Mouse (Mus musculus) heart, postnatal 0 days (tissue): ENCODE measurements at regions not wholly inside any gene's neighbourhood (a gene's known extent, or its start where the extent isn't known, plus 50 kb on each side); places are given as distances from the start of the nearest gene placed in this dataset.
"Not testable (repeated sequence)": the region's sequence is repeated elsewhere in the genome, so short reads cannot be mapped to it uniquely, and the experiment has no call there.

Source experiments
- ATAC-seq: fragments of 200-750 bp; cut with Nextera tagmentation; 2 replicates; pipeline ENCODE4 v1.8.0; 2017; ENCODE audit warnings: low read depth, moderate number of reproducible peaks, moderate library complexity; ENCODE audit not compliant: insufficient read depth
- DNase-seq: peaks from one replicate; pipeline ENCODE4 v3.0.0-alpha.2; 2016; ENCODE audit warnings: low spot score
- H3K27ac ChIP-seq: fragments of 300-500 bp; sonication (generic); 2 replicates; pipeline ENCODE4 v1.5.1; 2014; ENCODE audit warnings: low read depth, mild to moderate bottlenecking
- H3K27me3 ChIP-seq: fragments of 300-500 bp; sonication (generic); 2 replicates; pipeline ENCODE4 v1.6.1; 2014; ENCODE audit warnings: low read length, mixed read lengths; ENCODE audit not compliant: control insufficient read depth, insufficient read depth
- H3K36me3 ChIP-seq: fragments of 300-500 bp; sonication (generic); replicated peaks from 2 replicates; pipeline ENCODE4 v1.6.1; 2014; ENCODE audit warnings: low read length, mixed read lengths; ENCODE audit not compliant: control insufficient read depth, insufficient read depth
- H3K4me1 ChIP-seq: fragments of 300-500 bp; sonication (generic); 2 replicates; pipeline ENCODE4 v1.6.1; 2014; ENCODE audit warnings: antibody characterized with exemption; ENCODE audit not compliant: control insufficient read depth, insufficient read depth
- H3K4me2 ChIP-seq: fragments of 300-500 bp; sonication (generic); 2 replicates; pipeline ENCODE4 v1.6.1; 2014; ENCODE audit warnings: low read depth, mild to moderate bottlenecking, low read length, moderate library complexity
- H3K4me3 ChIP-seq: fragments of 300-500 bp; sonication (generic); 2 replicates; pipeline ENCODE4 v1.5.1; 2014; ENCODE audit warnings: low read depth, low read length
- H3K9ac ChIP-seq: fragments of 300-500 bp; sonication (generic); replicated peaks from 2 replicates; pipeline ENCODE4 v1.6.1; 2014; ENCODE audit warnings: low read depth, low read length, mixed read lengths
- H3K9me3 ChIP-seq: fragments of 300-500 bp; sonication (generic); replicated peaks from 2 replicates; pipeline ENCODE4 v1.6.1; 2016; ENCODE audit warnings: low read length; ENCODE audit not compliant: control insufficient read depth
- CTCF ChIP-seq: IDR thresholded peaks from 2 replicates; pipeline ENCODE4 v1.5.1; 2016; ENCODE audit warnings: antibody characterized with exemption, control low read depth, low read depth
- EP300 ChIP-seq: IDR thresholded peaks from 2 replicates; pipeline ENCODE4 v1.6.1; 2016; ENCODE audit warnings: antibody characterized with exemption, low read depth
- WGBS: fragments of 180-500 bp; shearing (Covaris S2); extraction: QIAGEN DNeasy Blood & Tissue Kit; methylation state at CpG from one replicate; pipeline ENCODE4 v1.1.7; 2014; 5-methylcytosine and 5-hydroxymethylcytosine counted together

DNA sequence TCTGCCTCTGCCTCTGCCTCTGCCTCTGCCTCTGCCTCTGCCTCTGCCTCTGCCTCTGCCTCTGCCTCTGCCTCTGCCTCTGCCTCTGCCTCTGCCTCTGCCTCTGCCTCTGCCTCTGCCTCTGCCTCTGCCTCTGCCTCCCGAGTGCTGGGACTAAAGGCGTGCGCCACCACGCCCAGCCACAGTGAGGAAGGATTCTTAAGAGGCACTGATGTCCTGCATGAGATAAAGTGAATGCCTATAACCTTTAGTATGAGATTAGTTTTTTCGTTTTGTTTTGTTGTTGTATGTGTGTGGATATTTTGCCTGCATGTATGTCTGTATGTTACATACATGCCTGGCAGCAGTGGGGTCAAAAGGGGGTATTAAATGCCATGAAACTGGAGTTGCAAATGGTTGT is 63.2 kb downstream of the Hlx start:
- H3K4me1 ChIP-seq, H3K9ac ChIP-seq, H3K4me3 ChIP-seq, ATAC-seq, H3K27ac ChIP-seq, DNase-seq, H3K4me2 ChIP-seq, H3K36me3 ChIP-seq, H3K9me3 ChIP-seq, H3K27me3 ChIP-seq: not testable (repeated sequence)
- 87% methylated on average over 5 of the region's 5 CpGs for WGBS

DNA sequence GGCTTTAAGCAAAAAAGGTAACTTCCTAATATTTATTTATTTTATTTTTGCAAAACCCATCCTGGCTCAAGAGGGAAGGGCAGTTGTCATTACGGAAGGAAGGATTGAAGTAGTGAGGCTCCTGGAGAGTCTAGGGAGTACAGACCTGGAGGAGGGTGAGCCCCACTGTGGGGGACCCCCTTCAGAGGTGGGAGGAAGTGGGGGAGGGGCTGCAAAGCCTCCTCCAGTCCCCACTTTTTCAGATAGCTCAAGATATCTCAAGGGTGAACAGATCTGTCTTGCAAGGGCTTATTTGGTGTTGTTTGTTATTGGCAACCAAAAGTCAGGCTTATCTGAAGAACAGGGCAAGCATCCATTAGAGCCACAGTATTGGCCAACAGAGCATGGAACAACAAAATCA is 64.0 kb downstream of the Hlx start:
- ATAC-seq (no peak), DNase-seq (no peak)
- H3K36me3 ChIP-seq, result no peaks in the 10 kb centered on the region
- no peak overlapping the region for H3K4me3 ChIP-seq
- H3K27ac ChIP-seq, result no peak overlapping the region
- no peaks in the 10 kb centered on the region for H3K4me1 ChIP-seq
- no peaks in the 10 kb centered on the region for H3K27me3 ChIP-seq
- no peak overlapping the region for H3K4me2 ChIP-seq
- WGBS, result 90% methylated on average over 1 of the region's 1 CpGs
- H3K9me3 ChIP-seq, result no peaks in the 10 kb centered on the region
- no peak overlapping the region for H3K9ac ChIP-seq
- TF ChIP-seq CTCF (no peak), EP300 (no peak)

DNA sequence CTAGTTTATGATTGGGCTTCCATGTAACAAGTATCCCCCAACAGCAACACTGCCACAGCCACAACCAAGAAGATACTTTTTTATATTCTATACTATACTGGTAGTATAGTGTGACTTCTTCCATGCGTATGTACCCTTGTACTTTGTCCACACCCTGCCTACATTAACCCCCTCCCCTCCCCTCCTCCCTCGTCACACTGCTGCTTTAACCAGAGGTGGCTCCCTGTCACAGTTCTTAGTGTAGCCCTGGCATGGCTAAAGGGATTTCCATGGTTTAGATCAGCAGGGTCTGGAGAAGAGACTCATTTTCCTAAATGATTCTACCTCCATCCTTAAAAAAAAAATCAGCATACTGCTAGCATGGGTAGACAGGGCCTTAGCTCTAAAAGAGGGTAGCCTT is 64.4 kb downstream of the Hlx start:
- 70% methylated on average over 2 of the region's 2 CpGs for WGBS

DNA sequence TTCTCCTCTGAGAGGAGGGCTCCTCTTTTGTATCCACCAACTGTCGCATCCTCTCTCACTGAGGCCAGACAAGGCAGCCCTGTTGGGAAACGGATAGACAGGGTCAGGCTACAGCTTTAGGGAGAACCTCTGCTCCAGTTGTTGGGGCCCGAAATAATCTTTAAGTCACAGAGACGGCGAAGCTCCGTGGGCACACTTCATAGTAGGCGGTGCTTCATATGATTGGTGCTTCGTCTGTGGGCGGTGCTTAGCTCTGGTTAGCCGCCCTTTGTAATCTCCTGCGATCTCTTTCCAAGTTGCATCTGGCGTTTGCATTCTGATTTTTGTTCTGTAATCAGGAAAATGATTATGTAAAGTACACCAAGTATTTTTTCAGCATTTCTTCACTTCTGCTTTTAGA is 67.2 kb downstream of the Hlx start:
- H3K27ac ChIP-seq, result no peak overlapping the region
- no peaks in the 10 kb centered on the region for H3K36me3 ChIP-seq
- no peak overlapping the region for H3K4me3 ChIP-seq
- H3K9me3 ChIP-seq, result no peaks in the 10 kb centered on the region
- 78% methylated on average over 12 of the region's 12 CpGs for WGBS
- ATAC-seq, result no peak
- H3K9ac ChIP-seq, result no peak overlapping the region
- no peak for DNase-seq
- no peak for TF ChIP-seq EP300
- TF ChIP-seq CTCF, result no peak
- no peaks in the 10 kb centered on the region for H3K27me3 ChIP-seq
- no peaks in the 10 kb centered on the region for H3K4me1 ChIP-seq
- H3K4me2 ChIP-seq, result no peak overlapping the region

More for the DNA sequence above, 64.4 kb downstream of the Hlx start:
- Histone ChIP-seq H3K27me3 (no peaks in the 10 kb centered on the region), H3K4me2 (no peak overlapping the region), H3K27ac (no peak overlapping the region), H3K9ac (no peak overlapping the region), H3K4me1 (no peaks in the 10 kb centered on the region), H3K9me3 (no peaks in the 10 kb centered on the region), H3K36me3 (no peaks in the 10 kb centered on the region), H3K4me3 (no peak overlapping the region)
- ATAC-seq (no peak), DNase-seq (no peak)
- no peak for TF ChIP-seq CTCF
- no peak for TF ChIP-seq EP300

DNA sequence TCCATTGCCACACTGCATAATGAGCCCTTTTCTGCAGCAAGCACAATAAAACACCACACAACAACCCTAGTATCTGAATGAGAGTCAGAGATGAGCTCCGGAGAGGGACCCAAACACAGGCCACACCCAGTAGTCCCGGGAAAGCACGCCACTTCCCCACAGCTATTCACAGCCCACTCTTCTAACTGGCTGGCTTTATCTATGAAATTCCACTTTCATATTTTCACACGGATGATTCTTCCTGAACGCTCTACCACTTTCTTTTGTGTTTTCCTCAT is 68.4 kb downstream of the Hlx start:
- DNase-seq (no peak), ATAC-seq (no peak)
- TF ChIP-seq EP300 (no peak), CTCF (no peak)
- Histone ChIP-seq H3K27ac (no peak overlapping the region), H3K9me3 (no peaks in the 10 kb centered on the region), H3K4me3 (no peak overlapping the region), H3K4me1 (no peaks in the 10 kb centered on the region), H3K4me2 (no peak overlapping the region; the same call in 1 of the 2 replicates), H3K27me3 (no peaks in the 10 kb centered on the region), H3K36me3 (no peaks in the 10 kb centered on the region), H3K9ac (no peak overlapping the region)
- 37% methylated on average over 5 of the region's 5 CpGs for WGBS

DNA sequence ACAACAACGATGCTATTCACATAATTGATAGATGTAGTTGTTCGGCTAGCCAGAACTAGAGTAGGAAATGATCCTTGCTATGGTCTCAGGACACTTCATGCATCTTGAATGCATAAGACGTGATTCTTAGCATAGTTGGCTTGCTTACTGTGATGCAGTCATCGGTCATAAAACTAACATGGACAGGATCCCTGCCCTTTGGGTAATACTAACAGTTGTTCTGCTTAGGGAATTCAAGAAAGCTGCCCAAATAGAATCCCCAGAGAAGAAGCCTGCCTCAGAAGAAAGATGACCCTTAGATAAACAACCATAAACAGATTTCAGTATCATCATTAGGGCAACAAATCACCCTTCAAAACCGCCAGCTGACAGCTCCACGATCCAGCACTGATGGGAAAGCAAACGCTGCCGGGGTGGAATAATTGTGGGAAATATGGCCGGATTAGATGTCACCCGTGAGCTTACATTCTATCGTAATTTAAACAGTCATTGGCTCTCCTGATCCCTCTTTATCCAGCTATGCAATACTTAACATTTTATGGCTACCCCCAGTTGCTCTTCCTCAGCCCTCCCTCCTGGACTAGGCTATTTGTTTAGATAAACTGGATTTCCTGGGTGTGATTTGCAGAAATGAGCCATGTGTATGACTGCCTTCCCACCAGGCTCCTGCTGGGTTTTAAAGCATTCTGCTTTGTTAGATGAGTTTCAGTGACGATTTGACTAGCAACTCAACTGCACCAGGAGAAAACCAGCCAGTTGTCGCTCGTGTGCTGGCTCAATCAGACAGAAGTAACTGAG is 68.9 kb downstream of the Hlx start:
- 74% methylated on average over 14 of the region's 14 CpGs for WGBS
- ATAC-seq (no peak), DNase-seq (no peak)
- Histone ChIP-seq H3K27me3 (no peaks in the 10 kb centered on the region), H3K36me3 (no peaks in the 10 kb centered on the region), H3K9me3 (no peaks in the 10 kb centered on the region), H3K4me2 (no peak overlapping the region), H3K9ac (no peak overlapping the region), H3K4me1 (no peaks in the 10 kb centered on the region), H3K4me3 (no peak overlapping the region), H3K27ac (no peak overlapping the region)
- TF ChIP-seq CTCF (no peak), EP300 (no peak)
